Mouse (Mus musculus) adrenal gland, postnatal 10 days (tissue): ENCODE data around the gene Tagln2. TPM values are rescaled to one million over a fixed set of nuclear protein-coding genes. Genes with fewer than 3 reads are reported as not detected.

ENCODE experiments used
- DNase-seq: peaks from one replicate; pipeline ENCODE4 v3.0.0; 2021; ENCODE audit warnings: mixed read lengths
- total RNA-seq, 2 experiments: library from RNA; stranded (reverse); gene quantifications; 2 replicates each; pipeline ENCODE4 v1.2.3; 2021

Tagln2 gene
- total RNA-seq, 2 experiments from 2014 or later, result 120 to 138 TPM

DNA sequence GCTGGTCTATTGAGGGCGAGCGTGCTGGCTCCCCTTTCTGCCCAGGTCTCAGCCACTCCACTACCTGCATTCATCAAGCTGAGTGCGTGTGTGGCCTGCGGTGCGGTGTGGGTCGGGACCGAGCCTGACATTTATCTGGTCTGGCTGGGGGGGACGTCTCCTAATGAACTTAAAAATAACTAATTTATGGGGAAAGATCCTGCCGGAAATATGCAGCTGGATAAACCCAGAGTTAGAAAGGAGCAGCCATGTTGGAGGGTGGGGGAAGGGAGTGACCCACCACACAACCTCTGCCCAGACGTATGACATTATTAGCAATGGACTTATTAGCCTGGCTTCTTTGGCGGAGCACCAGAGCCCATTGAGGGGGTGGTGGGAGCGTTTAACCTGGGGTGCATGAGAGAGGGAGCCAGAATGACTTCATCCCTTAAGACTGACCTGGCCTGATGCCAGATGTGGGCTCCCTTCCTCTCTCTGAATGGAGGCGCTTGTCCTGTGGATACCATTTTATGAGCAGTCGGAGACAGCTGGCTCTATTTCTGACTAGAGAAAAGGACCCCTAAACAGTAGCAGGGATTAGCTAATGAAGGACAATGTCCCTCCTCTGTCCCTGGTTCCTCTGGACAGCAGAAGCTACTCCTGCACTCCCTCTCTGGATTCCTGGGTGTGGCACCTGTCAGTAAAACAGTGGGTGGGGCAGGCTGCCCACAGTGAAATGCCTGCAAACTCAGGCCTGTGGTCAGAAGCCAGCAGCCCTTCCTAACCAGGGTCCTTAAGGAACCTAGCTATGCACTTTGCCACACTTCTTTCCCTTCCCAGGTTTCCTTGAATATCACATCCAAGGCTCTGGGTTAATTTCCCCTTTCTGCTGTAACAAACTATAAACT lies 3.5 kb downstream of the Tagln2 start:
- peak; percentile 50 for DNase-seq

GRCm38 (mm10) chr1:172504756-172505155 lies 4.9 kb downstream of the Tagln2 start:
- DNase-seq, result no peak

DNA sequence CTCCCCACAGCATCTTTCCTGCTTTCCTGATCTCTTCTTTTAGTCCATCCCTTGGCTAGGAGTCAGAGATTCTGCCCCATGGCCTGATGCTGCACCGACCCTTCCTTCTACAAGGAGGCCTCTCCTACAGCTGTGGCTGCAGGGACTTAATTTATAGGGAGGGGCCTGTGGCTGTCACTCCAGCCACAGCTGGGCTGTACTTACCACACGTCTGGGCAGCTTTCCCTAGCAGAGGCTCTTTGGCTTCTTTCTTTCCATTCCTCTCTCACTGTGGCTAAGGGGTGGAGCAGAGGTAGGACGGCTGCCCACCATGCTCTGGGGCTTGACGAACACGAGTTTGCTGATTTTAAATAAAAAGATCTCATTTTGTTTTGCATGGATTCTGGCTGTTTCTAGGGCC lies 7.2 kb downstream of the Tagln2 start:
- no peak for DNase-seq

DNA sequence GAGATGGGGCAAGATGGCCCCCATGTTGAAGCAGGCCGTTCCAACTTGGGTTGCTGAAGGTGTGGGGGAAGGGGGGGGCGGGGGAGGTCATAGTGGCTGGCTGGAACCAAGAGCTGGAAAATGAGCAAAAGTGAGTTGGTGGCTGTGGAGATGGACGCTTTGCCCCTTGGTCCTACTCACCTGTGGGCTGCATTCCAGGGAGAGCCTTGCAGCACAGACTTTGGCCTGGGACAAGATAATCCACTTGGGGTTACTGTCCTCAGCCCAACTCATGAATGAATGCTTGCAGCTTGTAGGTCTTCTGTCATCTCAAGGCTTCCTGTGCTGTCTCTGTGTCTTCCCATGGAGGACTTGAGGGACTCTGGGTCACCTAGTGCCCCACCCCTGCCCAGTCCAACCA lies 7.9 kb downstream of the Tagln2 start:
- DNase-seq, result no peak

DNA sequence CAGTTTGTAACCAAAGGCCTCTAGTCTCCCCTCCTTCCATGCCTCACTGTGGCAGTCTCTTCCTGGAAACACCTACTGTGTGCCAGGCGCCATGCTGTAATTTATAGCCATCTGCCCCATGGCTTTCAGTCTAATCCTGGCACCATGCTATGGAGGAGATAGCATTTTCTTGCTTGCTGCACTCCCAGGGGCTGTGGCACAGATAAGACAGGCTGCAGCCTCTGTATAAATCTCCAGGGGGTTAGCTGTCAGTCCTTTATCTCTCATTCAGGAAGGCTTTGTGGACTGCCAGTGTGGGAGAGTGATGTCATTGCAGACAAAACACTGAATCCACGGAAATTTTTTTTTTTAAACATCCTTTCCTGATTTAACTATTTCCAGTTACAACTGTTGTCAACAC lies 8.3 kb downstream of the Tagln2 start:
- no peak for DNase-seq

DNA sequence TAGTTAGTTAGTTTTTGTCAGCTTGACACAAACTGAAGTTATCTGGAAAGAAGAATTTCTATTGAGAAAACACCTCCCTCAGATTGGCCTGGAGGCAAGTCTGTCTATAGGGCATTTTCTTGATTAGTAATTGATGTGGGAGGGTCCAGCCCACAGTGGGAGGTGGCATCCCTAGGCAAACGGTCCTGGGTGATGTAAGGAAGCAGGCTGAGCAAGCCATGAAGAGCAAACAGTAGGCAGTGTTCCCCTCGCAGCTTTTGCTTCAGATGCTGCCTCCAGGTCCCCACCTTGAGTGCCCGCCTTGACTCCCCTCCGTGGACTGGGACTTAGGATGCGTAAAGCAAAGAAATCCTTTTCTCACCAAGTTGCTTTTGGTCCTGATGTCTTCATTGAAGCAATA lies 9.4 kb downstream of the Tagln2 start:
- DNase-seq, result no peak

DNA sequence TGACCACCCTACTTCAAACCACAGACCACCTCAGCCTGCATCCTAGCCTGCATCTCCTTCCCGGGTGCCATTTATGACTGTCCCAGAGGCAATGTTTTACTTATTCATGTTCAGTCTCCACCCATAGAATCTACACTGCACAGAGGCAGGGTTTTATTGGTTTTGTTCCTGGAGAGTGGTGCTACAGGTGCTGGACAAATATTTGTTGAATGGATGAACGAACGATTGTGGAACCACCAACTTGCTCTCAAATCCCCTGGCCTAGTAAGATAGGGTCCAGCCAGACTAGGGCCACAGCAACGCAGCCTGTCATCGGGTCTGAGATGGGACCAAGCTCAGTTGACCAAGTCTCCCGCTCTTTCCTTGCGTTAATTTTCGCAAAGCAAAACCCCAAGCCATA lies 10.1 kb downstream of the Tagln2 start:
- DNase-seq, result no peak

- DNase-seq, result no peak
Observed at GRCm38 (mm10) chr1:172510421-172510972, 10.7 kb downstream of the Tagln2 start.

DNA sequence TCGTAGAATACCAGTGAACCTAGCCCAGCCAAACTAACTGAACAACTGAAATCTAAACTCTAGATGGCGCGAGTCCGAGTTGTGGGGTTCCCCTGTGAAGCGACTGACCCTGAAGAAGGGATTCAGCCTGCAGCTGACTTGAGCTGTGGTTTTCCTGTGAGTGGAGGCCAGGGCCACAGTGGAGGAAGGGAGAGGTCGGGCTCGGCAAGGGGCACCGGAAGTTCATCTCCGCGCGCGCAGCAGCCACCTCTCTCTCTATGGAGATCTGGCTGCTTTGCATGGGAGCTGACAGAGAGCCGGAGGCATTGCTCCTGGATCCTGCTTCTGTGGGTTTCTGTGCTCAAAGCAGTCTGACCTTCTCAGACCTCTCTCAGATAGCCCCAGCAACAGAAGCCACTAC lies 13.1 kb downstream of the Tagln2 start:
- DNase-seq, result peak; percentile 71

DNA sequence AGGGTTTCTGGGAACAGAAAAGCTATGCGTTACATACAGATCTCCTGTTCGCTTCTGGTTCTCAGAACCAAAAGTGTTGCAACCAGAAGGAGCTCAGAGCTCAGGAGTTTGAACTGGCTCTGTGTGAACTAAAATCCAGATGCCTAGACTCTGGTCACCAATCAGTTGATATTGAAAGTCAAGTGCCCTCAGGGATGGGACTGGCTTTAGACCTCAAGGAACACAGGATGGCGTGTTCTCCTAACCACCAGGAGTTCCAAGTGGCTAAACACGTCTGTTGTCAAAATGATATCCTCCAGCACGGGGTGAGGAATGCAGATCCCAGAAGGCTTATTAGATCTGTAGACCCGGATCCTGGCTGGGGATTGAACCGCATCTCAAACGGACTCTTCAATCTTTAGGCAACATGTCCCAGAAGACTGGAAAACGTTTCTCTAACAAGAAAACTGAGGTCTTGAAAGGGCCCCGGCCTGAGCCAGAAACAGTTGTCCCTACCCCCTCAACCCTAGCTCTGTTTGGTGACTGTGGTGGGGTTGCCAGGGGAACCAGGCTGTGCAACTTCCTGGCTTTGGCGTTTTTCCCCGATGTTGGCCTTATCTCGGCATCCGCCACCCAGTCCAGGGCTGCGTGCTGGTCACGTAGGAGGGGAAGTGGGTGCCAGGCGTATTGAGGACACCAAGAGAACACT lies 13.8 kb downstream of the Tagln2 start:
- peak; percentile 47 for DNase-seq

DNA sequence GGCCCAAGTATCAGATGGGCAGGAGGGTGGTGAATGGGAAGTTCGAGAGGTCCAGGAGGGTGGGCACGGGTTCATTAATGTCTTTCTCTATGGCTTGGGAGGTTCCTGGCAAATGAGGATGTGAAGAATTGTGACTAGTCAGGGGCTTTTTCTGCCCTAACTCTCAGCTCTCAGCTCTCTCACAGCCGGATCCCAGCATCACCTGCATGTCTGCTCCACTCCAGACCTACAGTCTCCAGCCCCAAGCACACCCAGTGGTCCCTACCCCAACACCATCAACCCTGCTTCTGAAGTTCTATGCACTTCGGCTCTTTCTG lies 14.3 kb downstream of the Tagln2 start:
- DNase-seq, result no peak

DNA sequence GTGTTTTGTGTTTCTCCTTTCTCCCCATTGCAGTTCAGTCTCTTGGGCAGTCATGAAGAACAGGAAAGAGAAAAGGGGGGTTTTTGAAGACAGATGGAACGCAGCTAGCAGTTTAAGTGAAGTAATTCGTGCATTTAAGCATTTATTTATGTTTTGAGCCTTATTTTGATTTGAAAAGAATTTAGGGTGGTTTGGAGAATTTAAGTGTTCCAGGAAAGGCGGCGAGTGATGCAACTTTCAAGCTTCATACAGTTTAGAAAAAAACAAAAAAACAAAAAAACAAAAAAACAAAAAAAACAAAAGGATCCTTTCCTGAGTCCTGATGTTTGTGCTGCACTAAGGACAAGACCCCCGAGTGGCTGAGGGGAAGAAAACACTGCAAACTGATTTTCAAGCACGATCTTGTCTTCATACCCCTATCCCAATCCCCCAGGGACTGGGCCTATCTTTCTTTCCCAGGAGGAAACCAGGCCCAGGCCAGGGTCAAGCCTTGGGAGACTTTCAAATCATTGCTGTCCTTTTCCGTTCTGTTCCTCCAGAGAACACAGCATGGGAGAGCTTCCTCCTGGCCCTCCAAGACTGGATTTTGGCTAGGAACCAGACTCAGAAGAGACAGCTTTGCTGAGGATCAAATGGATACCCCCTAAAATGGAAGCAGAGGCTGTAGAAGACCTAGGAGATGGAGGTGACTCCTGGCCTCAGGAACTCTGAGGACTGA lies 14.9 kb downstream of the Tagln2 start:
- no peak for DNase-seq

DNA sequence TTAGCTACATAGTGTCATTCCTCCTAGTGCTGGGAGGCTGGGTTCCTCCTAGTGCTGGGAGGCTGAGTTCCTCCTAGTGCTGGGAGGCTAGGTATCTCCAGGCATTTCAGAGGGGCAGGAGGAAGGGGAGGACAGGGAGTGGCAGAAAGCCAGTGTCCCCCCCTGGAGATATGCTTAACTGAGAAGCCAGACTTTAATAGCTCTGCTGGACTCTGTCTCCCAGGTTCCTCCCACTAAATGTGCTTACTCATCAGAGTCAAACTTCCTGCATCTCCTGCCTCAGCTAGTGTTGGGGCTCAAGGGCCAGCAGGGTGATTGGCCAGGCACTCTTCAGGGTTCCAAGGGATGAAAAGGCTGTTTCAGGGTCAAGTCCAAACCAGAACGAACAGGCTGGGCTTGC lies 15.5 kb downstream of the Tagln2 start:
- DNase-seq, result no peak

- no peak for DNase-seq
Observed at GRCm38 (mm10) chr1:172518013-172518412, 18.2 kb downstream of the Tagln2 start.

DNA sequence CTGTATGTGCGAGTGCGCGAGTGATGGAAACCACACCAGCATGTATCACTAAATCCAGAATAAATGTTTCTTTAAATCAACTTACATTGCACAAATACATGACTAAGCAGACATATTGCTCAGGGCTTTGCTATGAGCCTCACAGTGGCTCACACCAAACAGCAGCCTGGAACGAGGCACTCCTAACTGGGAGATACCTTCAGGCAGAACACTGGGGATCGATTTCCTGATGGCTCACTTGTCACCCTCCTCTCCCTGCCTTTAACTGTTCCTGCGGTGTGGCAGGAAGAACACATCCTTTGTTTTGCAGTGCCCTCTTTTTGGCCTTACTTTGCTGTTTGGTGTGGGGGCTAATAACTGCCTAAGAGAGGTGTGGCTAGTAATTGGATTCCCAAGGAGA lies 19.8 kb downstream of the Tagln2 start:
- DNase-seq, result no peak

GRCm38 (mm10) chr1:172520576-172521440 lies 21.0 kb downstream of the Tagln2 start, which contains the start of gene Cfap45:
Gene Cfap45, plus strand, starts transcription at chr1:172520801.
- DNase-seq, result peak; percentile 85

DNA sequence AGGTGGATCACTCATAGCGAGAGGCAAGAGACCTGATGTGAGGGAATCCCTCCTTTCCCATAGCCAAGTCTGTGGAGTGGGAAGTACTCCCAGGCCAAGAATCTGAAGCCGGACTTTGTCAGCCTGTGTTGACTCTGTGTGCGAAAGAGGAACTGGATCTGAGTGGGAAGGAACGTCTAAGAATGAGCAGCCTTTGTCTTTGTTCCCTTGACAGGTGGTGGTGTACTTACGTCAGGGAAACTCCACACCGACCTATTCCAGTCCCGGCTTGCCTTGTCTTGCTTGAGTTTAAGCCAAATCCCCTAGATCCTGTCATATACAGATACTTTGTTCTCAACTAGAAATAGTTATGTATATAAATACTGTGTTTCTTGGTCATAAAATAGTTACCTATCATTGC lies 22.7 kb downstream of the Tagln2 start:
- DNase-seq, result no peak

- no peak for DNase-seq
Observed at GRCm38 (mm10) chr1:172523699-172524101, 23.9 kb downstream of the Tagln2 start.

- no peak for DNase-seq
Observed at GRCm38 (mm10) chr1:172525027-172525764, 25.3 kb downstream of the Tagln2 start.

DNA sequence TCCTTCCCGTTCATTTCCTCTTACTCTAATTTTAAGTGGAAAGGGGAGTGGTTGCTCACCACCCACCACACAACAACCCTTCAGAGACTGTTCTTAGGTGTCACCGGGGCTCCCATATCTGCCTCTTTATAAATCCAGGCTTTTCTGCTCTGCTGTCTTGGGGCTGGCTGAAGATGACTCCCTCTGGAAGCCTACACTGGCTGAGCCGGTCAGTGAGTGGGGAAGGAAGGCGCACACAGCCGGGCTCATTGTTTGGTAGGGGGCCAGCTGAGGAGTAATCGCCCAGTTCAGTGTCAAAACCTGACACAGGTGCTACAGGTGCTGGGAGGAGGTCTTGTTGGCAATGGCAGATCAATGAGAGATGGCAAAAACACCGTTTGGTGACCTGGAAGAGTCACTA lies 26.1 kb downstream of the Tagln2 start:
- DNase-seq, result no peak
